Mouse (Mus musculus): ENCODE measurements around the gene Cdon. TPM values are rescaled to one million over a fixed set of nuclear protein-coding genes. Genes with fewer than 3 reads are reported as not detected.

The Cdon gene
- total and polyA plus RNA-seq, 3 experiments: 0.01 to 0.93 TPM; not detected in 1

DNA sequence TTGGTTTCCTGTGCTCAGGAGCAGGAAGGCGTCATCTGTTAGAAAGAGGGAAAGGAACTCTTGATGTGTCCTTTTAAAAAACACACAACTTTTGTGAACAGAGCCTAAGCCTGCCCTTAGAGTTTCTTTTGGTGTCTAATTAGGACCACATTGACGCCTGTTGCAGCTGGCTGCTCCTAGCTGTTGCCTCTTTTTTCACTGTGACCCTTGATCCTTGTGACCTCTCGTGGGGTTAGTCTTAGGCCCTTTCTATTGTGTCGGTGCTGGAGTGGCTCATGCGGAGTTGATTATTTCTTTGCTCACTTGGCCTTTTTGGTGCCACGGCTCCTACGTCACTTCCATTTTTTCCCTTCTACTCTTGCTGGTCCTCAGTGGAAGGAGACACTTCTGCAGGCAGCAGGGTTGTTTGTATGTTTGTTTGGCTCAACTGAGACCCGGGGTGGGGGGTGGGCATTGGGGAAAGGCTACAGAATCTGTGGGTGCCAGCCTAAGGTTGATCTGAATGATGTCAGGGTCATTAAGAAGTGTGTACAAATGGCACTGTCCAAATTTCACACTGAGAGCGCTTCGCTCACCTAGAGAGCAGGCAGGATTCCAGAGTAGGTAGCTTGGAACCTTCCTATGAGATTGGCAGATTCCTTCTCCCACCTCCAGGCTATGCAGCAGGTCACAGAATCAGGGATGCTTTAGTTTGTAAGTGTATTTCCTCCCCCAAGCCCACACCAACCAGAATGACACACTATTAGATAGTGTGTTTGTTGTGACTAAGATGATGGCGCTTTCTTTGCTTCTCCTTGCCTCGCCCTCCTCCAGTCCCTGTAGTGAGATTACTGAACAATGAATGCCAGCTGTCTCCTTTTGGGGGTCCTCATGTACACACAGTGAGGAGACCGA, 22.9 kb downstream of the Cdon start:
- no peak overlapping the region for H3K4me3 ChIP-seq (ENCODE audit: low read depth, low read length)
- H3K4me1 ChIP-seq (ENCODE audit: insufficient read depth, low read depth, low read length): no peaks in the 10 kb centered on the region
- ATAC-seq (ENCODE audit: extremely low read depth, insufficient number of reproducible peaks, low FRiP score, poor library complexity, severe bottlenecking): no peak
- H3K9me3 ChIP-seq (replicated peaks): no peaks in the 10 kb centered on the region
- TF ChIP-seq TAL1 (conservative IDR thresholded peaks at IDR 0.05; ENCODE audit: low read depth, low read length) (no peak), GATA2 (IDR thresholded peaks at IDR 0.05; ENCODE audit: borderline replicate concordance, low read depth, low read length) (no peak), POLR2AphosphoS5 (IDR thresholded peaks at IDR 0.05; ENCODE audit: insufficient replicate concordance, low read depth, low read length) (no peak), CTCF (IDR thresholded peaks at IDR 0.05; ENCODE audit: low read depth, low read length) (no peak), GATA1 (IDR thresholded peaks at IDR 0.05; ENCODE audit: borderline replicate concordance, low read length) (no peak)
- DNase-seq (ENCODE audit: low spot score): no peak
- H3K36me3 ChIP-seq (replicated peaks): no peaks in the 10 kb centered on the region
- no peaks in the 10 kb centered on the region for H3K27me3 ChIP-seq (ENCODE audit: insufficient read depth, low read length)

DNA sequence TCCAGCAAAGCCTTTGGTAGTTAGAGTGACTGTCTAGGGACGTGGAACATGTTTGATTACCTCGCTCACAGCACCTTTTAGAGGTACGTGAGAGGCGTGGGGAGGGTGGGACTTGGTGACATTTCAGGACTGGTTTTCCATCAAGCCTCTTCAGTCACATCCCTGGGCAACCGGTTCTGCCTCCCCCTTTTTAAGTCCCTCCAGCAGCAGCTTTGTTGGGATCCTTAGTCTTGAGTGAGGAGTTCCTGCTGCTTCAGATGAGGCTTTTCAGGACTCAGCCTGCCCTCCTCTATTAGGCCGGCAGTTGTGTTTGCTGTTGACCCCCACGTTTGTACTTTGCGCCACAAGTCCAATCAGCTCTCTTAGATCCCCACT, 23.6 kb downstream of the Cdon start:
- no peak for ATAC-seq (ENCODE audit: extremely low read depth, insufficient number of reproducible peaks, low FRiP score, poor library complexity, severe bottlenecking)
- Histone ChIP-seq H3K27me3 (ENCODE audit: insufficient read depth, low read length) (no peaks in the 10 kb centered on the region), H3K4me3 (ENCODE audit: low read depth, low read length) (no peak overlapping the region), H3K9me3 (replicated peaks) (no peaks in the 10 kb centered on the region), H3K4me1 (ENCODE audit: insufficient read depth, low read depth, low read length) (no peaks in the 10 kb centered on the region), H3K36me3 (replicated peaks) (no peaks in the 10 kb centered on the region)
- DNase-seq (ENCODE audit: low spot score): no peak
- TF ChIP-seq TAL1 (conservative IDR thresholded peaks at IDR 0.05; ENCODE audit: low read depth, low read length): no peak
- no peak for TF ChIP-seq CTCF (IDR thresholded peaks at IDR 0.05; ENCODE audit: low read depth, low read length)
- TF ChIP-seq GATA2 (IDR thresholded peaks at IDR 0.05; ENCODE audit: borderline replicate concordance, low read depth, low read length): no peak

DNA sequence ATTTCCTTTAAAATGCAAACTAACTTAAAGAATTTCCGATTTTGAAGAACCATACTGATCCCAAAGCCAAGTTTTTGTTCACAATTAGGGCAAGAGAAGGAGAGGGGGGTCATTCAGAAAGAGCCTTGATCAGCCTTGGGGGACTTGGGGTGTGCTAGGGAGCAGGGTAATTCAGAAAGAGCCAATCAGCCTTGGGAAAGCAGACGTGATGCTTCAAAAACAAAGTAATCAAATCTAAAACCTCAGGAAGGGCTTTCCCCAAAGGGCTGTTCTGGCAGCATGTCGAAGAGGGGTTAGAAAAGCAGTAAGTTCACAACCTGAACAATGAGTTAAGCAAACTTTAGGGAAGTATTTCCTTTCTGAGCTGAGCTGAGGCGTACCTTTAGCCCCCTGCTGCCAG, 26.0 kb downstream of the Cdon start:
- ATAC-seq (ENCODE audit: extremely low read depth, insufficient number of reproducible peaks, low FRiP score, poor library complexity, severe bottlenecking) (no peak), DNase-seq (ENCODE audit: low spot score) (no peak)
- no peak overlapping the region for H3K4me3 ChIP-seq (ENCODE audit: low read depth, low read length)
- peaks cover 2% of the 10 kb centered on the region; the same call in 1 of the 2 replicates for H3K27me3 ChIP-seq (ENCODE audit: insufficient read depth, low read length)
- TF ChIP-seq GATA1 (IDR thresholded peaks at IDR 0.05; ENCODE audit: borderline replicate concordance, low read length) (no peak), GATA2 (IDR thresholded peaks at IDR 0.05; ENCODE audit: borderline replicate concordance, low read depth, low read length) (no peak), POLR2AphosphoS5 (IDR thresholded peaks at IDR 0.05; ENCODE audit: insufficient replicate concordance, low read depth, low read length) (no peak), TAL1 (conservative IDR thresholded peaks at IDR 0.05; ENCODE audit: low read depth, low read length) (no peak), CTCF (IDR thresholded peaks at IDR 0.05; ENCODE audit: low read depth, low read length) (no peak)
- no peaks in the 10 kb centered on the region for H3K9me3 ChIP-seq (replicated peaks)
- no peaks in the 10 kb centered on the region for H3K4me1 ChIP-seq (ENCODE audit: insufficient read depth, low read depth, low read length)
- no peaks in the 10 kb centered on the region for H3K36me3 ChIP-seq (replicated peaks)

DNA sequence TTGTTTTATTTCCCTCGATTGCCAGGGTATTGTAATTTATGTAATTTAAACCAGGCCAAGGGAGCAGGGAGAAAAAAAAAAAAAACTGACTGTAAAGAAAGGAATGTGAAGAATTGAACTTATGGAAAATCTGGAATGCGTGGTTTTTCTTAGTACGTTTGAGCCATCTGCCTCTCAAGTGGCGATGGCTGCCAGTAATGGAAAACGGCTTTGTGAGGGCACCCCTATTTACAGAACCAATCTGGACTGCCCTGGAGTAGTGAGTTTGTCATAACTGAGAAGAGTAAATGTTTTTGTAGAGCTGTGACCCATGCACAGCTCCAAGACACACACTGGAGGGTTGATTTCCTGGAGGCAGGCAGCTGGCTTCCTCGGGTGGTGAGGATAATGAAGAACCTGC, 32.4 kb downstream of the Cdon start:
- no peak for TF ChIP-seq TAL1 (conservative IDR thresholded peaks at IDR 0.05; ENCODE audit: low read depth, low read length)
- TF ChIP-seq GATA1 (IDR thresholded peaks at IDR 0.05; ENCODE audit: borderline replicate concordance, low read length): no peak
- no peak for TF ChIP-seq CTCF (IDR thresholded peaks at IDR 0.05; ENCODE audit: low read depth, low read length)
- no peak for TF ChIP-seq GATA2 (IDR thresholded peaks at IDR 0.05; ENCODE audit: borderline replicate concordance, low read depth, low read length)
- TF ChIP-seq POLR2AphosphoS5 (IDR thresholded peaks at IDR 0.05; ENCODE audit: insufficient replicate concordance, low read depth, low read length): no peak
- Histone ChIP-seq H3K9me3 (replicated peaks) (no peaks in the 10 kb centered on the region), H3K4me1 (ENCODE audit: insufficient read depth, low read depth, low read length) (no peaks in the 10 kb centered on the region), H3K27me3 (ENCODE audit: insufficient read depth, low read length) (peaks cover 2% of the 10 kb centered on the region; the same call in 1 of the 2 replicates), H3K36me3 (replicated peaks) (no peaks in the 10 kb centered on the region), H3K4me3 (ENCODE audit: low read depth, low read length) (no peak overlapping the region)
- ATAC-seq (ENCODE audit: extremely low read depth, insufficient number of reproducible peaks, low FRiP score, poor library complexity, severe bottlenecking) (no peak), DNase-seq (ENCODE audit: low spot score) (no peak)

DNA sequence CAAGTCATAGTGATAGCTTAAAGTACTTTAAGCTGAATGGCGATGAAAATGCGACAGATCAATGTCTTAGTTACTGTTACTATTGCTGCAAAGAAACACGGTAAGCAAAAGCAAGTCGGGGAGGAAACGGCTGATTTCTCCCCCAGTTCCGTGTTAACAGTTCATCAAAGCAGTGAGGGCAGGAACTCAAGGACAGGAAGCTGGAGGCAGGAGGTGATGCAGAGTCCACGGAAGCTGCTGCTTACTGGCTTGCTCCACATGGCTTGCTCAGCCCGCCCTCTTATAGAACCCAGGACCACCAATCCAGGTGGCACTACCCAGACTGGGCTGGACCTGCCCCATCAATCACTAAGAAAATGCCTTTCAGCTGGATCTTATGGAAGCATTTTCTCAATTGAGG, 38.7 kb downstream of the Cdon start:
- ATAC-seq (ENCODE audit: extremely low read depth, insufficient number of reproducible peaks, low FRiP score, poor library complexity, severe bottlenecking): no peak
- no peaks in the 10 kb centered on the region for H3K36me3 ChIP-seq (replicated peaks)
- no peaks in the 10 kb centered on the region; the same call in 1 of the 2 replicates for H3K27me3 ChIP-seq (ENCODE audit: insufficient read depth, low read length)
- no peak for DNase-seq (ENCODE audit: low spot score)
- TF ChIP-seq GATA1 (IDR thresholded peaks at IDR 0.05; ENCODE audit: borderline replicate concordance, low read length): no peak
- H3K9me3 ChIP-seq (replicated peaks): no peaks in the 10 kb centered on the region
- no peaks in the 10 kb centered on the region for H3K4me1 ChIP-seq (ENCODE audit: insufficient read depth, low read depth, low read length)
- H3K4me3 ChIP-seq (ENCODE audit: low read depth, low read length): no peak overlapping the region

DNA sequence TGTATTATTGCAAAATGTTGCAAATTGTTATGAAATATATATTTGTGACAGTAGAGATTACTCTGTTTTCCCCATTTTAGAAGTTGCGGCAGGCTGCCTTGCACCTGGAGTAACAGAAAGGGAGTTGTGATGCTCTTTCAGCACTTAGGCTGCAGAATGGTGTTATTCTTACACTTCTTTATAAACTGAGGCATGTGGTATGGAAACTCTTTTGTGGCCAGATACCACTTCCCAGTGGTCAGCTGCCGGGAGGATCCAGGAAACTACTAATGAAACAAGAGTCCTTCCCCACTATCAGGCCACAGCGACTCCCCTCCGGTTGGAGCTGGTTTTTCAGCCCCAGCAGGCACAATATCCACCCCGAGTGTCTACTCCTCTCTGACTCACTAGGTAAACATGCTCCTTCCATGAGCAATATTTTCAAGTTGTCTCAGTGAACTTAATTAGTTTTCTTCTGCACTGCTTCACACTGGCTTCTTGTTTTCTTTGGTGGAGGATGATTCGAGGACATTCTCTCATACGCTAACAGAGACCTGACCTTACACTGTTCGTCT, 46.4 kb downstream of the Cdon start:
- no peak for DNase-seq (ENCODE audit: low spot score)
- no peaks in the 10 kb centered on the region for H3K36me3 ChIP-seq (replicated peaks)
- no peaks in the 10 kb centered on the region for H3K4me1 ChIP-seq (ENCODE audit: insufficient read depth, low read depth, low read length)
- ATAC-seq (ENCODE audit: extremely low read depth, insufficient number of reproducible peaks, low FRiP score, poor library complexity, severe bottlenecking): no peak
- no peak for TF ChIP-seq GATA1 (IDR thresholded peaks at IDR 0.05; ENCODE audit: borderline replicate concordance, low read length)
- TF ChIP-seq CTCF (IDR thresholded peaks at IDR 0.05; ENCODE audit: low read depth, low read length): no peak
- TF ChIP-seq TAL1 (conservative IDR thresholded peaks at IDR 0.05; ENCODE audit: low read depth, low read length): no peak
- TF ChIP-seq POLR2AphosphoS5 (IDR thresholded peaks at IDR 0.05; ENCODE audit: insufficient replicate concordance, low read depth, low read length): no peak
- TF ChIP-seq GATA2 (IDR thresholded peaks at IDR 0.05; ENCODE audit: borderline replicate concordance, low read depth, low read length): no peak
- no peak overlapping the region for H3K4me3 ChIP-seq (ENCODE audit: low read depth, low read length)
- no peaks in the 10 kb centered on the region for H3K9me3 ChIP-seq (replicated peaks)
- no peaks in the 10 kb centered on the region for H3K27me3 ChIP-seq (ENCODE audit: insufficient read depth, low read length)

Measured in G1E (cell line).